Mouse (Mus musculus) midbrain, postnatal 0 days (tissue): ENCODE results near the gene Syngr1. TPM values are rescaled to one million over a fixed set of nuclear protein-coding genes. Genes with fewer than 3 reads are reported as not detected.

Experiments used
- ATAC-seq: fragments of 200-750 bp; cut with Nextera tagmentation; 2 replicates; pipeline ENCODE4 v1.8.0; 2017; ENCODE audit warnings: moderate number of reproducible peaks, mild to moderate bottlenecking, moderate TSS enrichment, moderate library complexity; ENCODE audit not compliant: low FRiP score
- DNase-seq: peaks from one replicate; pipeline ENCODE4 v3.0.0-alpha.2; 2015; ENCODE audit warnings: low spot score
- H3K27ac ChIP-seq: fragments of 300-500 bp; sonication (generic); 2 replicates; pipeline ENCODE4 v1.5.1; 2014; ENCODE audit warnings: low read depth, mild to moderate bottlenecking, low read length, mixed read lengths
- H3K27me3 ChIP-seq: fragments of 300-500 bp; sonication (generic); 2 replicates; pipeline ENCODE4 v1.6.1; 2014; ENCODE audit warnings: low read length, control low read depth, mixed read lengths; ENCODE audit not compliant: insufficient read depth
- H3K36me3 ChIP-seq: fragments of 300-500 bp; sonication (generic); 2 replicates; pipeline ENCODE4 v1.6.1; 2014; ENCODE audit warnings: low read length, control low read depth, mixed read lengths; ENCODE audit not compliant: insufficient read depth
- H3K4me1 ChIP-seq: fragments of 300-500 bp; sonication (generic); 2 replicates; pipeline ENCODE4 v1.6.1; 2014; ENCODE audit warnings: mild to moderate bottlenecking, control low read depth, antibody characterized with exemption, low read length, mixed read lengths; ENCODE audit not compliant: insufficient read depth
- H3K4me2 ChIP-seq: fragments of 300-500 bp; sonication (generic); 2 replicates; pipeline ENCODE4 v1.6.1; 2014; ENCODE audit warnings: low read depth, mild to moderate bottlenecking, low read length, mixed read lengths; ENCODE audit not compliant: poor library complexity, severe bottlenecking
- H3K4me3 ChIP-seq: fragments of 300-500 bp; sonication (generic); 2 replicates; pipeline ENCODE4 v1.5.1; 2014; ENCODE audit warnings: low read depth, mild to moderate bottlenecking, low read length, moderate library complexity
- H3K9ac ChIP-seq: fragments of 300-500 bp; sonication (generic); replicated peaks from 2 replicates; pipeline ENCODE4 v1.6.1; 2014; ENCODE audit warnings: mild to moderate bottlenecking, low read length, moderate library complexity, mixed read lengths; ENCODE audit not compliant: poor library complexity, severe bottlenecking
- H3K9me3 ChIP-seq: fragments of 300-500 bp; sonication (generic); 2 replicates; pipeline ENCODE4 v1.6.1; 2016; ENCODE audit warnings: low read length, control low read depth
- CTCF ChIP-seq: IDR thresholded peaks from 2 replicates; pipeline ENCODE4 v1.5.1; 2016; ENCODE audit warnings: antibody characterized with exemption, mild to moderate bottlenecking
- WGBS: fragments of 180-500 bp; shearing (Covaris S2); extraction: QIAGEN DNeasy Blood & Tissue Kit; methylation state at CpG from one replicate; pipeline ENCODE4 v1.1.7; 2014; 5-methylcytosine and 5-hydroxymethylcytosine counted together
- polyA plus RNA-seq: library from polyadenylated mRNA; unstranded; fragments of >200 nt; fragmentation: Nextera tagmentation; extraction: Ambion mirVana; gene quantifications from 2 replicates; pipeline ENCODE4 v1.2.1, GENCODE M21; 2015
- total RNA-seq: library from RNA; depleted of rRNA; stranded (reverse); fragments of >200 nt; gene quantifications from 2 replicates; pipeline ENCODE4 v1.2.3, GENCODE M21; 2014

The Syngr1 gene
- total and polyA plus RNA-seq, 2 experiments from 2014 or later: 81.5 to 220 TPM

DNA sequence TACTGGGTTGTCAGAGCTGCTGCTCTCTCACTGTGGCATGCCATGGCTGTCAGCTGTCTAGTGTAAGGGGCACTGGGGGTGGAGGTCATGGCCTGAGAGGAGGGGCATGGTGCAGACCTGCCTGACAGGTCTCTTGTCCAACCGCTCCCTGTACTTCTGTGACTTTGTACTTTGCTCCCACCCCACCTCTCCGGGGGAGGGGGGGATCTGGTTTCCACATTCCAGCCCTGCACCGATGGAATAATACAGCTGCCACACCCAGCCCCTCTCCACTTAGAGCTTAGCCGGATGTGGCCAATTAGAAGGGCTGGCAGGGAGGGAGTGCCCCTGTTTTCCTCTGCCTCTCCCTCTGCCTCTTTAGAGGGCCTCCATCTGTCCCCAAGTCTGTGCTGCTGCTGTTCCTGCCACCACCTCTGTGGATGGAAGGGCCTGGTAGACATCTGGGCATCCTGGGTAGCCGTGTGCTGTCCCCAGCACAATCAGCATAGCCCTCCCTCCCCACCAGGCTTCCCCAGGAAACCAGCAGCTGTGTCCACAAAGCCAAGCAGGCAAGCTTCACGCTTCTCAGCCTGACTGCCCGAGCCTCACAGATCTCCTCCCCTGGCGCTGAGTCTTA, 68.3 kb downstream of the Syngr1 start:
- ATAC-seq (no peak), DNase-seq (no peak)
- 48% methylated on average over 8 of the region's 8 CpGs for WGBS
- H3K9me3 ChIP-seq: no peaks in the 10 kb centered on the region
- no peaks in the 10 kb centered on the region for H3K4me1 ChIP-seq
- H3K4me2 ChIP-seq: no peak overlapping the region
- H3K4me3 ChIP-seq: no peak overlapping the region
- H3K9ac ChIP-seq: no peak overlapping the region
- H3K27me3 ChIP-seq: no peaks in the 10 kb centered on the region
- peaks cover 65% of the 10 kb centered on the region for H3K36me3 ChIP-seq
- TF ChIP-seq CTCF: no peak
- H3K27ac ChIP-seq: no peak overlapping the region

DNA sequence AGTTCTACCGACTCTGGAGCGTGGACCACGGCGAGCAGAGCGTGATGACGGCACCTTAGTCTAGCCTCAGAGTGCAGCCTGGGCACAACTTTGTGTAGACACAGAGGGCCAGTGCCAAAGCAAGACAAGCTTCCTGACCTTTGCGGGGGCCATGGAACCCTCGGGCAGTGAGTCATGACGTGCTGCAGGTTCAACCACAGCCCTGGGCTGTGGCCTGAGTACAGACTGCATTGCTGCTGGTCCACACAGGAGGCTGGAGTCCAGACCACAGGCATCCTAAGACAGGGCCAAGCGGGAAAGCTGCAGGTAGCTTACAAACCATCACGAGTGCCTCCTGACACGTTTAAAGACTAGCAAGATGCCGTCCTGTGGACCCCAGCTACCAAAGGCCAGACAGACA, 69.1 kb downstream of the Syngr1 start:
- H3K36me3 ChIP-seq: peaks cover 59% of the 10 kb centered on the region
- WGBS: 84% methylated on average over 13 of the region's 13 CpGs
- no peaks in the 10 kb centered on the region for H3K4me1 ChIP-seq
- H3K4me2 ChIP-seq: no peak overlapping the region
- H3K4me3 ChIP-seq: no peak overlapping the region
- no peak for TF ChIP-seq CTCF
- no peaks in the 10 kb centered on the region for H3K27me3 ChIP-seq
- H3K27ac ChIP-seq: no peak overlapping the region
- H3K9ac ChIP-seq: no peak overlapping the region
- H3K9me3 ChIP-seq: no peaks in the 10 kb centered on the region
- ATAC-seq (no peak), DNase-seq (no peak)

DNA sequence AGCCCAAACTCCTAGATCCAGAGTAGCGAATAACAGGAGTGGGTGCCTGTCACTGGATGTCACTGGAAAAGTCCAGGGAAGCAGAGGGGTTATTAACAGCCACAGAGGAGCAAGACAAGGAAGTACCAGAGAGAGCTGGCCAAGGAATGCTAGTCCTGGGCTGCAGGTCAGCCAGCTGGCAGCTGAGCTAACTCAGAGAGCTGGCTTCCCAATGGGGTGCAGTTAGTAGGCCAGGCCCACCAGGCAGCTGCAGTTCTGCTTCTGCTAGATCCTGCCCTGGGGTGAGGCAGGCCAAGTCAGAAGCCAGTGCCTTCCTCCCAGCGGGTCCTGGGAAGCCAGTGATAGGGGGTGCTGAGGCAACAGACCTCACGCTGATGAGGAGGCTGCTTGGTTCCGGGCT, 69.6 kb downstream of the Syngr1 start:
- peaks cover 54% of the 10 kb centered on the region for H3K36me3 ChIP-seq
- no peak overlapping the region for H3K4me3 ChIP-seq
- no peak overlapping the region for H3K4me2 ChIP-seq
- DNase-seq (peak; percentile 14), ATAC-seq (no peak)
- no peak for TF ChIP-seq CTCF
- no peak overlapping the region for H3K27ac ChIP-seq
- WGBS: 82% methylated on average over 4 of the region's 4 CpGs
- no peaks in the 10 kb centered on the region for H3K9me3 ChIP-seq
- no peak overlapping the region for H3K9ac ChIP-seq
- no peaks in the 10 kb centered on the region for H3K27me3 ChIP-seq
- no peaks in the 10 kb centered on the region for H3K4me1 ChIP-seq

DNA sequence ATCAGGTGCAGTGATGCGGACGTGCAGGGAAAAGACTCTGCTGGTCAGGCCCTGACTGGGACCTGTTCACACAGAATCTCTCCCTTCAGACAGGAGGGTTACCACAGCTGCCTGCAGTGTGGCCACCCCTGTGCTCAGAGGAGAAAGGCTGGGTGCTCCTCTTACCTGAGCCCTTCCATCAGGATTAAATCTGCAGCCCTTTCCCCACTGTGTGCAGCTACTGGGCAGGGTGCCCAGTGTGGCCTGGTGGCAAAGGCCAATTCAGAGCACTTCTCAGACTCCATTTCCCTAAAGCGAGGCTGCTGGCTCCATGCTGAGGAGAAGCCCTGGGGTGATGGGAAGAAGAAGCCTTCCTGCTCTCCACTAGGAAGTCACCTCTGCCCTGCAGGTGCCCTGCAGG, 70.1 kb downstream of the Syngr1 start:
- no peaks in the 10 kb centered on the region for H3K27me3 ChIP-seq
- H3K36me3 ChIP-seq: peaks cover 51% of the 10 kb centered on the region
- ATAC-seq: no peak
- WGBS: 88% methylated on average over 3 of the region's 3 CpGs
- no peaks in the 10 kb centered on the region for H3K4me1 ChIP-seq
- no peak overlapping the region for H3K27ac ChIP-seq
- H3K4me2 ChIP-seq: no peak overlapping the region
- no peak for DNase-seq
- no peak overlapping the region for H3K4me3 ChIP-seq
- H3K9me3 ChIP-seq: no peaks in the 10 kb centered on the region
- no peak for TF ChIP-seq CTCF
- H3K9ac ChIP-seq: no peak overlapping the region

DNA sequence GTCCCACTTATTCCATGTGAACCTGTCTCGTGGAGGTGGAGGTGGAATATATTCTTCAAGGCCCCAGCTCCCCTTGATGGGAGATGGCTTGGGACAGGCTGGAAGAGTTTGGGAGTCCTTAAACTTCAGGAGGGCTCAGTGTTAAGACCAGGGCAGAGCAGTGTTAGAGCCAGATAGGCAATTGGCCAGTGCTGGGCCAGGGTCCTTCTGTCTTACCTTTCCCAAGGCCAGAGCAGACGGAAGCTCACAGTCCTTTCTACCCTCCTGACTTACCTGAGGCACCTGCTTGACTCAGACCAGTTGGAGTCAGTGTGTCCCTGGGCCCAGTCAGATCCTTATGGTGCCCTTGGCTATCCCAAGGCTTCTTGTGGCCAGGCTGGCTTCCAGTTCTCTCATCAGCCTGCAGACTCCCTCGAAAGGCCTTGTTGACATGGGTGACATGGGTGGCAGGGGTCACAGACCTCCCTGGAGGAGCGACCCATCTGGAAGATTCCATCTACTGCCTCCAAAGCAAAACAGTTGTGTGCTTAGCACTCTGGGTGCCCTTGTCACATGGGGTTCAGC, 71.3 kb downstream of the Syngr1 start:
- Histone ChIP-seq H3K36me3 (peaks cover 48% of the 10 kb centered on the region), H3K27ac (no peak overlapping the region), H3K4me3 (no peak overlapping the region), H3K4me2 (no peak overlapping the region), H3K4me1 (no peaks in the 10 kb centered on the region), H3K9ac (no peak overlapping the region), H3K27me3 (no peaks in the 10 kb centered on the region), H3K9me3 (no peaks in the 10 kb centered on the region)
- ATAC-seq: no peak
- no peak for TF ChIP-seq CTCF
- 86% methylated on average over 4 of the region's 4 CpGs for WGBS
- no peak for DNase-seq

DNA sequence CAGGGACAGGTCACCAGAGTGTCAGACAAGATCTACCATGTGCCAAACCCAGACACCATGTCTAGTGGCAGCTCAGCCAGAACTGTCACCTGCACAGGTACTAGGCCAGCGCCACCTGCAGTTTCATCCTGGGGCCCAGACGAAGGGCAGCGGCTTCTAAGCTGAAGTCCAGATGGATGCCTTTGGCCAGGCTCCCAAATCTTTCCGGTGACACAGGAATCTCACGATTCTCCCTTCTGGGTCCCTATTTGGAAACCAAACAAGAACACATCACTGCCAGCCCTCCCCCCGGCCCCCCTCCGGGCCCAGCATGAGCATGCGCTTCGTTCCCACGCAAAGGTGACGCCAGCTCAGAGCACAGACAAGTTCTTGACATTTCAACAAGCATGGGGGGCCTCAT, 72.1 kb downstream of the Syngr1 start:
- WGBS: 83% methylated on average over 11 of the region's 11 CpGs
- H3K27ac ChIP-seq: no peak overlapping the region
- TF ChIP-seq CTCF: no peak
- no peak overlapping the region for H3K9ac ChIP-seq
- no peak overlapping the region for H3K4me3 ChIP-seq
- H3K27me3 ChIP-seq: no peaks in the 10 kb centered on the region
- ATAC-seq: no peak
- DNase-seq: peak; percentile 50
- H3K4me1 ChIP-seq: no peaks in the 10 kb centered on the region
- peaks cover 41% of the 10 kb centered on the region for H3K36me3 ChIP-seq
- H3K9me3 ChIP-seq: no peaks in the 10 kb centered on the region
- H3K4me2 ChIP-seq: no peak overlapping the region
